Mouse (Mus musculus): ENCODE measurements around the gene Cib2. TPM values are rescaled to one million over a fixed set of nuclear protein-coding genes. Genes with fewer than 3 reads are reported as not detected.

Gene Cib2
- total and polyA plus RNA-seq, 3 experiments: 2.1 to 5.9 (median 2.1) TPM

- H3K9ac ChIP-seq (ENCODE audit: low read depth, low read length): no peak overlapping the region
- H3K27me3 ChIP-seq (ENCODE audit: control insufficient read depth, insufficient read depth, low read length): no peaks in the 10 kb centered on the region
- H3K79me2 ChIP-seq (replicated peaks; ENCODE audit: control insufficient read depth, insufficient read depth, low read length): peaks cover 1% of the 10 kb centered on the region; the same call in 1 of the 2 replicates
- H3K4me1 ChIP-seq (ENCODE audit: control insufficient read depth, insufficient read depth, low read length): peaks cover 2% of the 10 kb centered on the region
- no peak for DNase-seq
- TF ChIP-seq CTCF (IDR thresholded peaks at IDR 0.05) (no peak), POLR2A (IDR thresholded peaks at IDR 0.05; ENCODE audit: insufficient read depth, low read depth, low read length) (no peak)
- H3K36me3 ChIP-seq (ENCODE audit: control insufficient read depth, insufficient read depth, low read length): no peaks in the 10 kb centered on the region
- intact Hi-C loops (cut with DNase I): loop anchor here (2.0 kb wide), 1 partner anchor 81 kb away; no protein-coding TSS in a partner anchor
- WGBS: 8% methylated on average over 1 of the region's 1 CpGs
- H3K27ac ChIP-seq: no peak overlapping the region
- H3K4me3 ChIP-seq: no peak overlapping the region
These were observed 23.7 kb upstream of the Cib2 start for GRCm38 (mm10) chr9:54583712-54584111.

- Histone ChIP-seq H3K9ac (ENCODE audit: low read depth, low read length) (no peak overlapping the region), H3K4me1 (ENCODE audit: control insufficient read depth, insufficient read depth, low read length) (no peaks in the 10 kb centered on the region), H3K79me2 (replicated peaks; ENCODE audit: control insufficient read depth, insufficient read depth, low read length) (no peaks in the 10 kb centered on the region), H3K27me3 (ENCODE audit: control insufficient read depth, insufficient read depth, low read length) (no peaks in the 10 kb centered on the region), H3K36me3 (ENCODE audit: control insufficient read depth, insufficient read depth, low read length) (no peaks in the 10 kb centered on the region), H3K27ac (no peak overlapping the region), H3K4me3 (no peak overlapping the region)
- no peak for TF ChIP-seq POLR2A (IDR thresholded peaks at IDR 0.05; ENCODE audit: insufficient read depth, low read depth, low read length)
- no peak for TF ChIP-seq EP300 (IDR thresholded peaks at IDR 0.05; ENCODE audit: insufficient read depth, low read depth, low read length)
- no peak for TF ChIP-seq CTCF (IDR thresholded peaks at IDR 0.05)
- WGBS: 76% methylated on average over 9 of the region's 9 CpGs
- no peak for DNase-seq
- intact Hi-C loops (cut with DNase I): no loop called here
These were observed 11.3 kb upstream of the Cib2 start for GRCm38 (mm10) chr9:54571130-54571839.

GRCm38 (mm10) chr9:54568732-54569131, 8.7 kb upstream of the Cib2 start:
- TF ChIP-seq EP300 (IDR thresholded peaks at IDR 0.05; ENCODE audit: insufficient read depth, low read depth, low read length) (no peak), CTCF (IDR thresholded peaks at IDR 0.05) (no peak), POLR2A (IDR thresholded peaks at IDR 0.05; ENCODE audit: insufficient read depth, low read depth, low read length) (no peak)
- 32% methylated on average over 2 of the region's 2 CpGs for WGBS
- Histone ChIP-seq H3K27me3 (ENCODE audit: control insufficient read depth, insufficient read depth, low read length) (no peaks in the 10 kb centered on the region), H3K79me2 (replicated peaks; ENCODE audit: control insufficient read depth, insufficient read depth, low read length) (no peaks in the 10 kb centered on the region), H3K4me3 (no peak overlapping the region), H3K4me1 (ENCODE audit: control insufficient read depth, insufficient read depth, low read length) (no peaks in the 10 kb centered on the region), H3K36me3 (ENCODE audit: control insufficient read depth, insufficient read depth, low read length) (no peaks in the 10 kb centered on the region), H3K27ac (no peak overlapping the region), H3K9ac (ENCODE audit: low read depth, low read length) (no peak overlapping the region)
- DNase-seq: no peak
- intact Hi-C loops (cut with DNase I): no loop called here

- WGBS: 30% methylated on average over 4 of the region's 4 CpGs
- Histone ChIP-seq H3K4me3 (no peak overlapping the region), H3K79me2 (replicated peaks; ENCODE audit: control insufficient read depth, insufficient read depth, low read length) (no peaks in the 10 kb centered on the region), H3K9ac (ENCODE audit: low read depth, low read length) (no peak overlapping the region), H3K27ac (no peak overlapping the region), H3K27me3 (ENCODE audit: control insufficient read depth, insufficient read depth, low read length) (no peaks in the 10 kb centered on the region), H3K36me3 (ENCODE audit: control insufficient read depth, insufficient read depth, low read length) (no peaks in the 10 kb centered on the region), H3K4me1 (ENCODE audit: control insufficient read depth, insufficient read depth, low read length) (no peaks in the 10 kb centered on the region)
- DNase-seq: no peak
- TF ChIP-seq CTCF (IDR thresholded peaks at IDR 0.05): no peak
- intact Hi-C loops (cut with DNase I): no loop called here
These were observed 6.9 kb upstream of the Cib2 start for GRCm38 (mm10) chr9:54566958-54567357.

GRCm38 (mm10) chr9:54560831-54561601, 998 bp upstream of the Cib2 start:
- no peaks in the 10 kb centered on the region for H3K79me2 ChIP-seq (replicated peaks; ENCODE audit: control insufficient read depth, insufficient read depth, low read length)
- 84% methylated on average over 8 of the region's 8 CpGs for WGBS
- DNase-seq: no peak
- H3K4me3 ChIP-seq: no peak overlapping the region
- H3K27ac ChIP-seq: no peak overlapping the region
- intact Hi-C loops (cut with DNase I): loop anchor here (2.0 to 5.0 kb wide), 2 partner anchors 26 to 116 kb away; partner anchors contain the start of gene Idh3a
- peaks cover 2% of the 10 kb centered on the region for H3K4me1 ChIP-seq (ENCODE audit: control insufficient read depth, insufficient read depth, low read length)
- TF ChIP-seq EP300 (IDR thresholded peaks at IDR 0.05; ENCODE audit: insufficient read depth, low read depth, low read length): no peak
- TF ChIP-seq CTCF (IDR thresholded peaks at IDR 0.05): no peak
- TF ChIP-seq POLR2A (IDR thresholded peaks at IDR 0.05; ENCODE audit: insufficient read depth, low read depth, low read length): no peak
- no peaks in the 10 kb centered on the region for H3K36me3 ChIP-seq (ENCODE audit: control insufficient read depth, insufficient read depth, low read length)
- no peaks in the 10 kb centered on the region for H3K27me3 ChIP-seq (ENCODE audit: control insufficient read depth, insufficient read depth, low read length)
- no peak overlapping the region for H3K9ac ChIP-seq (ENCODE audit: low read depth, low read length)

- WGBS: 81% methylated on average over 8 of the region's 8 CpGs
- no peak overlapping the region for H3K4me3 ChIP-seq
- no peak for TF ChIP-seq POLR2A (IDR thresholded peaks at IDR 0.05; ENCODE audit: insufficient read depth, low read depth, low read length)
- TF ChIP-seq EP300 (IDR thresholded peaks at IDR 0.05; ENCODE audit: insufficient read depth, low read depth, low read length): no peak
- TF ChIP-seq CTCF (IDR thresholded peaks at IDR 0.05): no peak
- peaks cover 2% of the 10 kb centered on the region for H3K4me1 ChIP-seq (ENCODE audit: control insufficient read depth, insufficient read depth, low read length)
- H3K9ac ChIP-seq (ENCODE audit: low read depth, low read length): no peak overlapping the region
- H3K36me3 ChIP-seq (ENCODE audit: control insufficient read depth, insufficient read depth, low read length): no peaks in the 10 kb centered on the region
- no peak for DNase-seq
- intact Hi-C loops (cut with DNase I): no loop called here
- H3K27ac ChIP-seq: no peak overlapping the region
- H3K27me3 ChIP-seq (ENCODE audit: control insufficient read depth, insufficient read depth, low read length): no peaks in the 10 kb centered on the region
- H3K79me2 ChIP-seq (replicated peaks; ENCODE audit: control insufficient read depth, insufficient read depth, low read length): no peaks in the 10 kb centered on the region
These were observed 1.3 kb downstream of the Cib2 start for GRCm38 (mm10) chr9:54558731-54559130.

Measured in heart, adult 2 months (tissue).